Mouse (Mus musculus) adrenal gland, adult 18-20 months (tissue): Measurements from ENCODE around the gene Tbc1d9. TPM values are rescaled to one million over a fixed set of nuclear protein-coding genes. Genes with fewer than 3 reads are reported as not detected.
"Not testable (repeated sequence)": the region's sequence is repeated elsewhere in the genome, so short reads cannot be mapped to it uniquely, and the experiment has no call there.

Experiments
- DNase-seq, 2 experiments: peaks; one replicate each; pipeline ENCODE4 v3.0.0; 2021 to 2022; ENCODE audit warnings: low spot score in 2 of 2
- total RNA-seq, 2 experiments: library from RNA; stranded (reverse); gene quantifications; 1 replicate in 1 of 2; 2 replicates in 1 of 2; pipeline ENCODE4 v1.2.3; 2021

Gene Tbc1d9
- total RNA-seq, 2 experiments from 2014 or later, result 8.1 to 10.9 TPM

GRCm38 (mm10) chr8:83315084-83315483 lies 149.9 kb downstream of the Tbc1d9 start:
- DNase-seq, result not testable (repeated sequence)

GRCm38 (mm10) chr8:83315691-83316090 lies 150.5 kb downstream of the Tbc1d9 start:
- DNase-seq, result no peak

GRCm38 (mm10) chr8:83320543-83320942 lies 155.4 kb downstream of the Tbc1d9 start:
- no peak for DNase-seq

- no peak for DNase-seq
Measured at GRCm38 (mm10) chr8:83322374-83322773, 157.2 kb downstream of the Tbc1d9 start.

Other genes starting within 250 kb of the Tbc1d9 start
- under 1 TPM in 1 of 2 experiments, not detected in 1; 0.46 TPM for gene Gm10645, start 818 bp downstream of the Tbc1d9 start, total RNA-seq
- 1,000 to 10,000 TPM in 1 of 2 experiments, 100 to 1,000 TPM in 1; 986 to 1,893 TPM for gene Ucp1, start 125.0 kb downstream of the Tbc1d9 start, total RNA-seq
- gene Elmod2, start 167.1 kb downstream of the Tbc1d9 start, total RNA-seq, result 10 to 100 TPM; 21.2 to 25.9 TPM
- gene Mgat4d, start 183.1 kb downstream of the Tbc1d9 start, total RNA-seq, result not detected
- gene Clgn, start 224.5 kb downstream of the Tbc1d9 start, total RNA-seq, result not detected